Mouse (Mus musculus) lung, adult 2 months (tissue): ENCODE measurements around the gene Gm28374.

Experiments used
- CTCF ChIP-seq: fragments of 200-500 bp; IDR thresholded peaks from 2 replicates; pipeline ENCODE4 v1.5.1; 2011; ENCODE audit warnings: mild to moderate bottlenecking, low read length, control low read depth; ENCODE audit not compliant: insufficient read depth
- POLR2A ChIP-seq: fragments of 200-500 bp; IDR thresholded peaks from 2 replicates; pipeline ENCODE4 v1.6.1; 2011; ENCODE audit warnings: low read depth, mild to moderate bottlenecking, control low read depth, low read length, borderline replicate concordance; ENCODE audit errors: extremely low read depth

- no peak for TF ChIP-seq CTCF
- no peak for TF ChIP-seq POLR2A
These were observed 8.2 kb downstream of the Gm28374 start for GRCm38 (mm10) chr19:6073889-6074288.
